Mouse (Mus musculus) ES-E14 (cell line): ENCODE data around the gene Drd4. TPM values are rescaled to one million over a fixed set of nuclear protein-coding genes. Genes with fewer than 3 reads are reported as not detected.

Experiments used
- DNase-seq: peaks from one replicate; pipeline ENCODE4 v3.0.0-alpha.2; 2013; ENCODE audit warnings: low read depth, low spot score
- H3K27ac ChIP-seq: 2 replicates; pipeline ENCODE4 v1.5.1; 2012; ENCODE audit warnings: low read depth, mild to moderate bottlenecking, low read length, moderate library complexity, mixed read lengths; ENCODE audit not compliant: poor library complexity, insufficient read depth, severe bottlenecking
- H3K36me3 ChIP-seq: 2 replicates; pipeline ENCODE4 v1.6.1; 2012; ENCODE audit warnings: mild to moderate bottlenecking, low read length, moderate library complexity, mixed read lengths; ENCODE audit not compliant: control insufficient read depth, poor library complexity, insufficient read depth, severe bottlenecking
- H3K4me1 ChIP-seq, 2 experiments: fragments of 150-350 bp in 1 of 2; sonication (generic) in 1 of 2; 2 replicates each; pipeline ENCODE4 v1.6.1; 2012; ENCODE audit warnings: low read length in 2 of 2, mild to moderate bottlenecking in 1 of 2, mixed read lengths in 1 of 2; ENCODE audit not compliant: control insufficient read depth in 2 of 2, insufficient read depth in 2 of 2, poor library complexity in 1 of 2
- H3K4me3 ChIP-seq, 2 experiments: fragments of 150-350 bp in 1 of 2; sonication (generic) in 1 of 2; 2 replicates each; pipeline ENCODE4 v1.5.1; 2012; ENCODE audit warnings: low read length in 2 of 2, low read depth in 1 of 2, mild to moderate bottlenecking in 1 of 2, mixed read lengths in 1 of 2; ENCODE audit not compliant: insufficient read depth in 1 of 2, poor library complexity in 1 of 2, severe bottlenecking in 1 of 2
- H3K9ac ChIP-seq: 2 replicates; pipeline ENCODE4 v1.6.1; 2012; ENCODE audit warnings: low read depth, mild to moderate bottlenecking, low read length, mixed read lengths; ENCODE audit not compliant: poor library complexity, insufficient read depth, severe bottlenecking
- H3K9me3 ChIP-seq: fragments of 150-350 bp; sonication (generic); 2 replicates; pipeline ENCODE4 v1.6.1; 2012; ENCODE audit warnings: low read depth, mild to moderate bottlenecking, low read length; ENCODE audit not compliant: control insufficient read depth, insufficient read depth
- CHD2 ChIP-seq: IDR thresholded peaks from 2 replicates; pipeline ENCODE4 v1.6.1; 2014; ENCODE audit warnings: mild to moderate bottlenecking, low read depth, low read length, inconsistent platforms
- HCFC1 ChIP-seq: IDR thresholded peaks from 2 replicates; pipeline ENCODE4 v1.6.1; 2012; ENCODE audit warnings: low read length, inconsistent platforms, borderline replicate concordance; ENCODE audit not compliant: insufficient read depth
- MAFK ChIP-seq: IDR thresholded peaks from 2 replicates; pipeline ENCODE4 v1.6.1; 2014; ENCODE audit warnings: mild to moderate bottlenecking, low read depth, low read length, inconsistent platforms; ENCODE audit not compliant: insufficient read depth
- ZC3H11A ChIP-seq: IDR thresholded peaks from 2 replicates; pipeline ENCODE4 v1.6.1; 2012; ENCODE audit warnings: low read depth, mild to moderate bottlenecking, inconsistent platforms, low read length, borderline replicate concordance
- ZNF384 ChIP-seq: IDR thresholded peaks from 2 replicates; pipeline ENCODE4 v1.6.1; 2012; ENCODE audit warnings: low read depth, low read length, inconsistent platforms
- in situ Hi-C, 2 experiments: fragments of 600-800 bp; cut with MboI; formaldehyde crosslinking; loops; one replicate each; pipeline ENCODE4 v1.15.1; 2025; ENCODE audit warnings: low sequenced_read_pairs in 2 of 2, inconsistent platforms in 1 of 2; ENCODE audit not compliant: unreplicated experiment in 2 of 2
- total RNA-seq: library from RNA; depleted of rRNA; stranded (reverse); fragments of 300-350 nt; gene quantifications from 2 replicates; pipeline ENCODE4 v1.2.3, GENCODE M21; 2012; rRNA removed

Drd4 gene
- total RNA-seq, 1 experiment = 0.76 TPM

- Histone ChIP-seq H3K36me3 (no peaks in the 10 kb centered on the region), H3K27ac (no peak overlapping the region), H3K9me3 (no peaks in the 10 kb centered on the region), H3K9ac (no peak overlapping the region), H3K4me3 (no peak overlapping the region), H3K4me1 (peaks cover 11 to 17% of the 10 kb centered on the region in 2 experiments; a peak in 3 of 4 replicates)
- TF ChIP-seq ZNF384 (no peak), ZC3H11A (no peak), HCFC1 (no peak), CHD2 (no peak), MAFK (no peak)
- in situ Hi-C loops = no loop called here
- DNase-seq = no peak
Measured at GRCm38 (mm10) chr7:141343230-141343629, 51.4 kb downstream of the Drd4 start.

DNA sequence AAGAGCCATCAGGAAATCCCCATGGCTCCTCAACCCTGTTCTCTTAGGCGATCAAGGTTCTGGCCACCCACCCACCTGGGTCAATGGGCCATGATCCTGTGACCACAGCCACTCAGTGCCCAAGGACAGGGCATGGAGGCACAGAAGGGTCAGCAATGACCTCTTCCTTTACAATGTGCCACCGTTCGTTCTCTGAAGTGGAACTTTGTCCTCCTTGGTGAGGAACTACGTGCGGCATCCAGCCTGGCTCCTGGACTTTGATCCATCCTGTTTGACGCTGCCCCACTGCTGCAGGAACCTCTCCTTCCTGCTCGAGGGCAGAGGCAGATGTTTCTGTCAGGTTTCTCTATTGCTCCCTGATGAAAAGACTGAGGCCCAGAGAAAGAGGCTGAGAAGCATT is 51.9 kb downstream of the Drd4 start:
- TF ChIP-seq CHD2 (no peak), HCFC1 (no peak), MAFK (no peak), ZC3H11A (no peak), ZNF384 (no peak)
- no peak overlapping the region for H3K4me3 ChIP-seq
- no peaks in the 10 kb centered on the region for H3K9me3 ChIP-seq
- DNase-seq = no peak
- in situ Hi-C loops = no loop called here
- no peak overlapping the region for H3K9ac ChIP-seq
- peaks cover 11 to 17% of the 10 kb centered on the region in 2 experiments; a peak in 3 of 4 replicates for H3K4me1 ChIP-seq
- H3K36me3 ChIP-seq = no peaks in the 10 kb centered on the region
- no peak overlapping the region for H3K27ac ChIP-seq

GRCm38 (mm10) chr7:141344787-141345186 is 53.0 kb downstream of the Drd4 start:
- no peak overlapping the region for H3K9ac ChIP-seq
- TF ChIP-seq CHD2 (no peak), ZNF384 (no peak), MAFK (no peak), ZC3H11A (no peak), HCFC1 (no peak)
- peaks cover 9 to 14% of the 10 kb centered on the region in 2 experiments; a peak in 3 of 4 replicates for H3K4me1 ChIP-seq
- DNase-seq = no peak
- H3K27ac ChIP-seq = no peak overlapping the region
- H3K9me3 ChIP-seq = no peaks in the 10 kb centered on the region
- H3K4me3 ChIP-seq = no peak overlapping the region
- H3K36me3 ChIP-seq = no peaks in the 10 kb centered on the region
- in situ Hi-C loops = no loop called here

Other genes with a start within 250 kb of the Drd4 start
- 31.1 and 78.3 TPM in 2 replicates for gene B4galnt4, start 230.9 kb upstream of the Drd4 start, total RNA-seq
- 8.0 and 12.2 TPM in 2 replicates for gene Pkp3, start 213.8 kb upstream of the Drd4 start, total RNA-seq
- gene Sigirr, start 191.4 kb upstream of the Drd4 start, total RNA-seq = 18.2 and 56.2 TPM in 2 replicates
- gene Ano9, start 174.2 kb upstream of the Drd4 start, total RNA-seq = 26.4 and 102 TPM in 2 replicates
- gene Ptdss2, start 169.6 kb upstream of the Drd4 start, total RNA-seq = 65.1 and 82.8 TPM in 2 replicates
- 61.9 and 70.3 TPM in 2 replicates for gene Rnh1, start 119.1 kb upstream of the Drd4 start, total RNA-seq
- 130 and 133 TPM in 2 replicates for gene Hras, start 98.0 kb upstream of the Drd4 start, total RNA-seq
- gene Lrrc56, start 97.8 kb upstream of the Drd4 start, total RNA-seq = 3.3 and 3.9 TPM in 2 replicates
- gene Lmntd2, start 77.9 kb upstream of the Drd4 start, total RNA-seq = 4.0 and 6.4 TPM in 2 replicates
- gene Rassf7, start 76.1 kb upstream of the Drd4 start, total RNA-seq = 32.2 and 44.3 TPM in 2 replicates
- 101 and 107 TPM in 2 replicates for gene Phrf1, start 63.2 kb upstream of the Drd4 start, total RNA-seq
- gene Irf7, start 25.5 kb upstream of the Drd4 start, total RNA-seq = 0.58 and 0.67 TPM in 2 replicates
- gene Cdhr5, start 15.2 kb upstream of the Drd4 start, total RNA-seq = 0.13 and 0.26 TPM in 2 replicates
- gene Sct, start 12.9 kb upstream of the Drd4 start, total RNA-seq = 12.0 and 31.9 TPM in 2 replicates
- 23.7 and 31.1 TPM in 2 replicates for gene Deaf1, start 35.7 kb downstream of the Drd4 start, total RNA-seq
- 7.3 and 9.7 TPM in 2 replicates for gene Tmem80, start 35.7 kb downstream of the Drd4 start, total RNA-seq
- gene Eps8l2, start 46.9 kb downstream of the Drd4 start, total RNA-seq = 9.7 and 10.4 TPM in 2 replicates
- 327 and 432 TPM in 2 replicates for gene Taldo1, start 100.2 kb downstream of the Drd4 start, total RNA-seq
- gene Gatd1, start 122.1 kb downstream of the Drd4 start, total RNA-seq = 25.9 and 41.2 TPM in 2 replicates
- gene Cend1, start 137.5 kb downstream of the Drd4 start, total RNA-seq = 1.5 and 2.7 TPM in 2 replicates
- 16.2 and 19.8 TPM in 2 replicates for gene Slc25a22, start 145.9 kb downstream of the Drd4 start, total RNA-seq
- gene Pidd1, start 152.0 kb downstream of the Drd4 start, total RNA-seq = 23.4 and 36.0 TPM in 2 replicates
- 3,085 and 4,150 TPM in 2 replicates for gene Rplp2, start 155.4 kb downstream of the Drd4 start, total RNA-seq
- gene Pnpla2, start 163.2 kb downstream of the Drd4 start, total RNA-seq = 10.7 and 12.7 TPM in 2 replicates
- gene Cracr2b, start 169.1 kb downstream of the Drd4 start, total RNA-seq = 5.8 and 11.7 TPM in 2 replicates
- 238 and 257 TPM in 2 replicates for gene Cd151, start 175.4 kb downstream of the Drd4 start, total RNA-seq
- 110 and 120 TPM in 2 replicates for gene Polr2l, start 183.1 kb downstream of the Drd4 start, total RNA-seq
- 75.9 and 98.8 TPM in 2 replicates for gene Tspan4, start 183.2 kb downstream of the Drd4 start, total RNA-seq
- 30.1 and 46.1 TPM in 2 replicates for gene Chid1, start 247.9 kb downstream of the Drd4 start, total RNA-seq